Mouse (Mus musculus) frontal cortex, postnatal 36 days (tissue): Measurements from ENCODE around the gene Dok7.

Experiments
- DNase-seq, 2 experiments: peaks; one replicate each; pipeline ENCODE4 v3.0.0; 2022; ENCODE audit warnings: low spot score in 2 of 2

The Dok7 gene

DNA sequence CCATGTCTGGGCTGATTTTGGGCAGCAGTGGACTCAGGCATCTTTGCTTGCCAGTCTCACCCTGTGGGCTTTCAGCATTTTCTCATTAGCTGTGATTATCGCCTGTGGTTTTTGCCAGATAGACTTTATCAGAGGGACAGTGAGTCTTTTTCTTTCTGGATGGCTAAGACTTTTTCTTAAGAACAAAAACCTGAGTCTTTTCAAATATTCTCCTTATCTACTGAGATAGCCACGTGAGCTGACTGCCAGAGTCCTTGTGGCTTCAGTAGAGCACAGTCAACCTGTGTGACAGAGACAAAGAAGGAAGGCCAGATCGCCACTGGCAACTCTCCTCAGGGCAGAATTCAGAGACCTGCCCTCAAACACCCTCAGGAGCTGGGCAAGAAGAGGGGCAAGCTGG is 61.1 kb downstream of the Dok7 start:
- no peak for DNase-seq

DNA sequence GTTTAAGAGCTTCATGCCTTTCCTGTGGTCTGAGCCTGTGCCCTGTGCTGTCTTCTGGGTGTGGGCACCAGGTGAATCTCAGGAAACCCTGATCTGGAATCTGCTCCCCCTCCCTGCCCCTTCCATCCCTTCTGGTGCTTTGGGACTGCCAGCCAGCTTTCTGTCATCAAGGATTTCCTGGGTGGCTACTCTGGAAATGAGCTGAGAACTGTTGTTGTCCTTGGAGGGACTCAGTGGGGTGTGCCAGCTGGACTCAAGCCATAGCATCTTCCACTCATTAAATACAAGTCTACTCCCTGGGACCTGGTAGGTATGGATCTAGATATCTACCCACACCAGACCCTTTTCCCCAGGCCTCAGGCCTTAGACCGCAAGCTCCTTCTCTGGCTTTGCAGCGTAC is 61.9 kb downstream of the Dok7 start:
- no peak for DNase-seq

DNA sequence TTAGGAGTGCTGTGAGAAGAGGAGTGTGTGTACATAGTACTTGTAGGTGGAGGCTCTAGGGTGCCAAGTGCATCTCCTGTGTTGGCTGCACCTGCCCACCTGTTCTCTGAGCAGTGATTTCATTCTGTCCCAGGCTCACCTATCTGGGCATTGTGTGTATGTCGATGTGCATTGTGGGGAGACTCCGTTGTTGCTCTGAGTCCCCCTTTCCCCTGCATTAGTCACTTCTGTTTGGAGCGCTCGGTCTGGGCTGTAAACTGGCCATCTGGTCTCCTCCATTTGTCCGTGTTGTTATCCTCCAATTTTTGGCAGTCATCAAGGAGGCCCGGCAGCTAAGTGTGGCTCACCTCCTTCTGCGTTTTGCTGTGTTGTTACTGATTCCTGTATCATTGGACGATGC is 63.5 kb downstream of the Dok7 start:
- DNase-seq, result no peak

DNA sequence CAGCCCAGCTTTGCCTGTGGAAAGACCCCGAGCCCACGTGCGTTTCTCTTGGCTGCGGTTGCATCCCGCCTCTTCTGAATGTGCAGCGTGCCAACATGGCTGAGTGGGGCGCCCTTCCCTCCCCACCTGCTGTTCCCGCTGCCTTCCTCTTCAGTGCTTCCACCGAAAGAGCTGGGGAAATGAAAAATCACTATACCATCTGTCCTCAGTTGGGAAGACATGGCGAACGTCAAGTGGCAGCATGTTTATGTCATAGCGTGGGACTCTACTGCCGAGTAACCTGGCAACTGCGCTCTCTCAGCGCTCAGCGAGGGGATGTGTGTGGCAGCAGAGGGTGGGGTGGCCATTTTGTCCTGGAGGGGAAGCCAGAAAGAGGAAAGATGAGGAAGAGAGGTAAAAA is 72.6 kb downstream of the Dok7 start:
- DNase-seq, result peak in 1 of 2 experiments; percentile 82

- no peak for DNase-seq
These were observed 73.2 kb downstream of the Dok7 start for GRCm38 (mm10) chr5:35129767-35130191.

GRCm38 (mm10) chr5:35131237-35131636 is 74.7 kb downstream of the Dok7 start:
- DNase-seq, result no peak

DNA sequence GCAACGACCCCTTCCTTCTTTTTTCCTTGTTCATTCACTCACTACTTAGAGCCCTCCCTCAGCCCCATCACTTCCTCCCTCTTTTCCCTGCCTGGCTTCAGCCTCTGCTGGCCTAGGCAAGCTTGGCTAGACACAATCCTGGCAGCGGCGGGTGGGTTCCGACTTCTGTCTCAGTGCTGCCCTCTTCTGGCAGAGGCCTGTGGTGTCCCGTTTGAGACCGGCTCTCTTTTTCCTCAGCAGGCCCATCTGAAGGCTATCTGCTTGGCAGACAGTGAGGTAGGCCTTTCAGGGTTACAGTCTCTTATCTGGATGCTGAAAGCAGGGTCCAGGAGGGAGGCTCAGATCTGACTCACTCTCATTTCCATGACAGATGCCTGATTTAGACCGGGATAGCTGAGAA is 75.2 kb downstream of the Dok7 start:
- peak; percentile 74 to 87 for DNase-seq

DNA sequence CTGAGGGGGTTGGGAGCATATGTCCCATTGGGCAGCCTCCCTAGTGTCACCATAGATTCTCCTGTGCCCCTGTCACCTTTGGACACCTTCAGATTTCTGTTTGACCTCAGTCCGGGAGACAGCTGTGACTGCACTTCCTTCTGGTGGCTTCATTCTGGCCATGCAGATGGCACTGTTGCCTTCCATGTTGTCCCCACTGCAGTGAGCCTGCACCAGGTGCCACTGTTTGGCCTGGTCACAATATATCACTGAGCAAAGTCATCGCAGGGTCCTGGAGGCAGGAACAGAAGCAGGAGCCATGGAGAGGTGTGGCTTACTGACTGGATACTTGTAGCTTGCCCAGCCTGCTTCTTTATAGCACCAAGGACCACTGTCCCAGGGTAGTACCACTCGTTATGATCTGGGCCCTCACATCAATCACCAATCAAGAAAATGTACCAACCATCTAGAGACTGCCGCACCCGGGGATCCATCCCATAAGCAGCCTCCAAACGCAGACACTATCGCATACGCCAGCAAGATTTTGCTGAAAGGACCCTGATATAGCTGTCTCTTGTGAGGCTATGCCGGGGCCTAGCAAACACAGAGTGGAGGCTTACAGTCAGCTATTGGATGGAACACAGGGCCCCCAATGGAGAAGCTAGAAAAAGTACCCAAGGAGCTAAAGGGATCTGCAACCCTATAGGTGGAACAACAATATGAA is 75.9 kb downstream of the Dok7 start:
- no peak for DNase-seq

DNA sequence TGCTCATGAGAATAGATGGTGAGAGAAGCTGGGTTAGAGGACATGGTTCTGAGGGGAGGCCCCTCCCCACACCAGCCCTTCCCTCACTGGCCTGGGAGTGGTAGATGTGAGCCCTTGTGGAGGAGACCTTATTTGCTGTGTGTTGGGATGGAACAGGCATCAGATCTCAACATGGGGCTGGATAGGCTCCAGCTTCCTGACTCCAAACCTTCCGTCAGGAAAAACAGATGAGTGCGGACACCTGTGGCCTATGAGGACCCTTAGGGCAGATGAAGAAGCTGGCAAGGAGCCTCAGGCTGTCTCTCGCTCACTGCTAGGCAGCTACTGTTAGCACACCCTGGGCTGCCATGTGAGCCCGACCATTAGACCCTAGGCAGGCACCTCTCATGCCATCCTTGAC is 76.9 kb downstream of the Dok7 start:
- no peak for DNase-seq

GRCm38 (mm10) chr5:35134286-35134685 is 77.7 kb downstream of the Dok7 start:
- DNase-seq, result no peak

DNA sequence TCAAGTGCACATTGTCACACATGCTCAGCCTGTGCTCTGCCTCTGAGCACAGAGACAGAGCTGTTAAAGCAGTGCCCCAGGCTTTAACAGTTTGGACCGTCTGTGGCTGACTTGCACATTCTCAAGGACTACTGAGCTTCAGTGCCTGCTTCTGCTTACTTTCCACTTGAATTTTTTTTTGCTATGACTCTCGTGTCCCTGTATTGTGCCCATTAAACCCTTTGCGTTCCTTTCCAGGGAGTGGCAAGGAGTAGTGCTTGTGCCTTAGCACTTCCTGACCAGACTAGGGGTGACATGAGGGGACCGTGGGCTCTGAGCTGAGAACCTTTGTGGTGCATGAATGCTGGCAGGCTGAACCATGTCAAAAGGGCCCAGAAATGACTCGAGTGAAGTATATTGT is 79.3 kb downstream of the Dok7 start:
- DNase-seq, result no peak
